Mouse (Mus musculus) embryonic fibroblast, embryonic 13.5 days (primary cell): ENCODE measurements around the gene Pcbp3.

ENCODE experiments used
- CTCF ChIP-seq: IDR thresholded peaks from 2 replicates; pipeline ENCODE4 v1.5.1; 2011; ENCODE audit warnings: mild to moderate bottlenecking, control low read depth, low read length, moderate library complexity, borderline replicate concordance; ENCODE audit not compliant: insufficient read depth
- POLR2A ChIP-seq: IDR thresholded peaks from 2 replicates; pipeline ENCODE4 v1.6.1; 2011; ENCODE audit warnings: low read depth, mild to moderate bottlenecking, control low read depth, low read length, moderate library complexity

GRCm38 (mm10) chr10:76819321-76819720 lies 142.4 kb downstream of the Pcbp3 start:
- TF ChIP-seq CTCF (no peak), POLR2A (no peak)
